Mouse (Mus musculus): ENCODE measurements around the gene Tigit.

Gene Tigit

GRCm38 (mm10) chr16:43663978-43664579, at the start of gene Tigit:
Gene Tigit, minus strand, starts transcription at chr16:43664146.
- CTCF ChIA-PET: no interaction called here

GRCm38 (mm10) chr16:43711361-43711760, 47.4 kb upstream of the Tigit start:
- CTCF ChIA-PET: no interaction called here

- CTCF ChIA-PET: interaction anchor here (0.7 kb wide), 1 partner anchor 188 kb away, joined by 3 read pairs; no protein-coding TSS in a partner anchor
Observed at GRCm38 (mm10) chr16:43710651-43711050, 46.7 kb upstream of the Tigit start.

GRCm38 (mm10) chr16:43710134-43710475, 46.2 kb upstream of the Tigit start:
- CTCF ChIA-PET: interaction anchor here (0.6 to 0.9 kb wide), 4 partner anchors 9 to 1328 kb away, joined by 3 to 5 read pairs (median 3); no protein-coding TSS in a partner anchor

GRCm38 (mm10) chr16:43709432-43710133, 45.6 kb upstream of the Tigit start:
- CTCF ChIA-PET: interaction anchor here (0.6 to 0.9 kb wide), 3 partner anchors 9 to 1328 kb away, joined by 3 to 5 read pairs (median 3); no protein-coding TSS in a partner anchor

GRCm38 (mm10) chr16:43709062-43709413, 45.1 kb upstream of the Tigit start:
- CTCF ChIA-PET: interaction anchor here (0.9 kb wide), 1 partner anchor 8 kb away, joined by 5 read pairs; no protein-coding TSS in a partner anchor

- CTCF ChIA-PET: no interaction called here
Observed at GRCm38 (mm10) chr16:43708335-43709061, 44.6 kb upstream of the Tigit start.

- CTCF ChIA-PET: interaction anchor here (0.6 kb wide), 1 partner anchor 128 kb away, joined by 3 read pairs; no protein-coding TSS in a partner anchor
Observed at GRCm38 (mm10) chr16:43701765-43702504, 38.0 kb upstream of the Tigit start.

GRCm38 (mm10) chr16:43700575-43700974, 36.6 kb upstream of the Tigit start:
- CTCF ChIA-PET: interaction anchor here (0.7 to 0.9 kb wide), 2 partner anchors 9 to 94 kb away, joined by 5 to 12 read pairs; no protein-coding TSS in a partner anchor

- CTCF ChIA-PET: interaction anchor here (0.6 to 1.2 kb wide), 2 partner anchors 11 to 103 kb away, joined by 3 read pairs; no protein-coding TSS in a partner anchor
Observed at GRCm38 (mm10) chr16:43698735-43699649, 35.0 kb upstream of the Tigit start.

- CTCF ChIA-PET: interaction anchor here (0.5 to 1.2 kb wide), 3 partner anchors 10 to 350 kb away, joined by 3 to 4 read pairs (median 3); no protein-coding TSS in a partner anchor
Observed at GRCm38 (mm10) chr16:43697772-43698171, 33.8 kb upstream of the Tigit start.

GRCm38 (mm10) chr16:43695852-43696251, 31.9 kb upstream of the Tigit start:
- CTCF ChIA-PET: no interaction called here

- CTCF ChIA-PET: no interaction called here
Observed at GRCm38 (mm10) chr16:43694104-43694503, 30.2 kb upstream of the Tigit start.

GRCm38 (mm10) chr16:43692611-43693010, 28.7 kb upstream of the Tigit start:
- CTCF ChIA-PET: no interaction called here

GRCm38 (mm10) chr16:43691741-43692140, 27.8 kb upstream of the Tigit start:
- CTCF ChIA-PET: no interaction called here

GRCm38 (mm10) chr16:43690912-43691311, 27.0 kb upstream of the Tigit start:
- CTCF ChIA-PET: no interaction called here

GRCm38 (mm10) chr16:43690211-43690690, 26.3 kb upstream of the Tigit start:
- CTCF ChIA-PET: no interaction called here

- CTCF ChIA-PET: interaction anchor here (0.8 kb wide), 1 partner anchor 10 kb away, joined by 3 read pairs; no protein-coding TSS in a partner anchor
Observed at GRCm38 (mm10) chr16:43687968-43688367, 24.0 kb upstream of the Tigit start.

- CTCF ChIA-PET: no interaction called here
Observed at GRCm38 (mm10) chr16:43674400-43674799, 10.5 kb upstream of the Tigit start.

GRCm38 (mm10) chr16:43672697-43673096, 8.8 kb upstream of the Tigit start:
- CTCF ChIA-PET: no interaction called here
